Mouse (Mus musculus) C2C12 (cell line): ENCODE data around the gene Zdhhc1. TPM values are rescaled to one million over a fixed set of nuclear protein-coding genes. Genes with fewer than 3 reads are reported as not detected.

ENCODE experiments used
- H3K27me3 ChIP-seq: one replicate; pipeline ENCODE4 v1.6.1; 2011; ENCODE audit not compliant: control insufficient read depth, insufficient read depth, insufficient read length
- H3K36me3 ChIP-seq: one replicate; pipeline ENCODE4 v1.6.1; 2011; ENCODE audit not compliant: control insufficient read depth, insufficient read depth
- H3K4me3 ChIP-seq: one replicate; pipeline ENCODE4 v1.5.1; 2011; ENCODE audit warnings: mild to moderate bottlenecking, control low read depth; ENCODE audit not compliant: poor library complexity, insufficient read depth, severe bottlenecking
- H3K79me2 ChIP-seq: one replicate; pipeline ENCODE4 v1.6.1; 2011; ENCODE audit not compliant: control insufficient read depth, insufficient read depth
- H3K79me3 ChIP-seq: one replicate; pipeline ENCODE4 v1.6.1; 2011; ENCODE audit warnings: low read depth, control low read depth
- H3ac ChIP-seq: one replicate; pipeline ENCODE3; 2011; ENCODE audit warnings: low read depth; ENCODE audit not compliant: control insufficient read depth, insufficient read length
- CEBPB ChIP-seq: IDR thresholded peaks from one replicate; pipeline ENCODE4 v1.6.1; 2011; ENCODE audit warnings: low read depth, mild to moderate bottlenecking, control low read depth, moderate library complexity
- CTCF ChIP-seq: IDR thresholded peaks from one replicate; pipeline ENCODE4 v1.5.1; 2011; ENCODE audit not compliant: control insufficient read depth, insufficient read depth, insufficient read length
- FOSL1 ChIP-seq: IDR thresholded peaks from one replicate; pipeline ENCODE4 v1.8.0; 2011; ENCODE audit warnings: mild to moderate bottlenecking, low read length; ENCODE audit not compliant: poor library complexity, insufficient read depth, severe bottlenecking
- MAX ChIP-seq: IDR thresholded peaks from one replicate; pipeline ENCODE4 v1.6.1; 2011; ENCODE audit warnings: mild to moderate bottlenecking, control low read depth
- MYOD1 ChIP-seq: IDR thresholded peaks from one replicate; pipeline ENCODE4 v1.6.1; 2011; ENCODE audit warnings: low read depth; ENCODE audit not compliant: control insufficient read depth, insufficient read length
- MYOG ChIP-seq: IDR thresholded peaks from one replicate; pipeline ENCODE4 v1.6.1; 2011; ENCODE audit not compliant: control insufficient read depth, insufficient read length; ENCODE audit errors: extremely low read depth
- USF1 ChIP-seq: IDR thresholded peaks from one replicate; pipeline ENCODE4 v1.6.1; 2011; ENCODE audit warnings: low read depth, mild to moderate bottlenecking, control low read depth, moderate library complexity
- polyA plus RNA-seq: library from polyadenylated mRNA; unstranded; fragments of >200 nt; fragmentation: generic; extraction: Trizol; gene quantifications from one replicate; pipeline ENCODE4 v1.2.1, GENCODE M21; 2012; ENCODE audit warnings: missing spikeins

Zdhhc1 gene
- polyA plus RNA-seq, 1 experiment = 8.8 TPM

DNA sequence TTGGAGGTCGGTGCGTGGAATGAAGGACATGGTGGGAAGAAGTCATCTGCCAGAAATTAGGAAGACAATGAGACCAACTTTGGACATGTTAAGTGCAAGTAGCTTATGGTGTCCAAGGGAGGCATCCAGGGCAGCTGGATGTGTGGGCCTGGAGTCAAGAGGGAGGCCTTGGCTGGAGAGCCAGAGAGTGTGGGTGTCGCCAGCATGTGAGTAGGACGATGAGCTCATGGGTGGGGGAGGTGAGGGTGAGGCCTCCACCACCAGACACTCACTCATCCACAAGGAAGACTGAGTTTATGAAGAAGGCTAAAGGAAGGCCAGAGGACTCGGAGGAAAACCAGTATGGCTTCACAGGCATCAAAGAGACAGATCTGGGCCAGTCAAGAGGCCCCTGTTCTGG is 18.0 kb upstream of the Zdhhc1 start:
- Histone ChIP-seq H3K79me2 (no peaks in the 10 kb centered on the region), H3K27me3 (no peaks in the 10 kb centered on the region), H3K4me3 (no peak overlapping the region), H3K79me3 (no peaks in the 10 kb centered on the region), H3ac (no peak overlapping the region), H3K36me3 (no peaks in the 10 kb centered on the region)
- TF ChIP-seq MYOG (no peak), FOSL1 (no peak), MYOD1 (no peak), USF1 (no peak), MAX (no peak), CEBPB (no peak), CTCF (no peak)

DNA sequence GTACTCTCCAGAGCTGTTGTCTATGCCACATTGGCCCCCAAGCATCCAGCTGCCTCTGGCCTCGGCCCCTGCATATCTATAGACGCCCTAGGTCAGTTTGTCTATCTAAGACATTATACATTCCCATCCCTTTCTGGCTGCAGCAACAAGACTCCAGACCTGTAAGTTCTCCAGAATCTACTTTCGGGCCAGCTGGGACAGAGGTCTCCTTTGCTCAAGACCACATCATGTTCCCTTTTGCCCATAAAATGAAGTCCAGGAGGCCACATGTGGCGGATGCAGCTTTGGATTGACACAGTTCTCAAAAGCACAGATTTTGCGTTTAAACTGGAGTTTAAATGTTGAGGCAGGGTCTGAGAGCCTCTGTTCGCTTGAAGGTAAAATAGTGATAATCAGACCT is 17.5 kb upstream of the Zdhhc1 start:
- no peak for TF ChIP-seq CEBPB
- no peak for TF ChIP-seq CTCF
- no peak for TF ChIP-seq USF1
- TF ChIP-seq MAX = no peak
- TF ChIP-seq MYOD1 = no peak
- no peak for TF ChIP-seq MYOG
- no peak for TF ChIP-seq FOSL1
- no peak overlapping the region for H3ac ChIP-seq
- H3K4me3 ChIP-seq = no peak overlapping the region
- no peaks in the 10 kb centered on the region for H3K79me2 ChIP-seq
- H3K36me3 ChIP-seq = no peaks in the 10 kb centered on the region
- H3K79me3 ChIP-seq = no peaks in the 10 kb centered on the region
- no peaks in the 10 kb centered on the region for H3K27me3 ChIP-seq

DNA sequence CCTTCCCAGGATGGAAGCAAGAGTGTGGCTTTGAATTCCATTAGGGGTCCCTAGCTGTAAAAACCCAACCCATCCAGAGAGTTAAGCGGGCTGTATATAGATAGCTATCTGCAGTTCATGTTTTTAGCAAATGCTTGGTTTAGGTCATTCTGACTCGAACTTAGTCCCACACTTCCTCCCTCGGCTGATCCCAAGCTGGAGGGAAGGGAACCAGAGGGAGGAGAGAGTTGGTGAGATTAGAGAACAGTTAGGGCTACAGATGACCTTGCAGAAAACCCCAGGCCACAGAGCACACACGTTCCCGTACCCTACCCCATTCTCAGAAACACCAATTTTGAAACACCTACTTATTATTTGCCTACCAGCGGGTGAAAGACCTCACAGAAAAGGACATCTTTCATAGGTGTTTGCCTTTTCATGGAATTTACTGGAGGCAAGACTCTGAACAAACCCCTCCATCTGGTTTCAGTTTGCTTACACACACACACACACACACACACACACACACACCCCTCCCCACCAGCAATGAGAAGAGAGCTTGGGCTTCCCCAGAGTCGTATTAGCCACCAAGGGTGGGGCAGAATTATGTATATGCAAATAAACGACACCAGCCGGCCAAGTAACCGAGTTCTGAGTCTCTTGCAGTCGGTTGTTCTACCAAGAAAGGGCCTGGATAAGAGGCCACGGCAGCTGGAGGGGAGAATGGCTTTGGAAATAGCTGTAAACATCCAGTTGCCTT is 13.5 kb upstream of the Zdhhc1 start:
- Histone ChIP-seq H3ac (no peak overlapping the region), H3K36me3 (no peaks in the 10 kb centered on the region), H3K79me3 (no peaks in the 10 kb centered on the region), H3K27me3 (no peaks in the 10 kb centered on the region), H3K4me3 (no peak overlapping the region), H3K79me2 (no peaks in the 10 kb centered on the region)
- TF ChIP-seq MYOD1 = no peak
- no peak for TF ChIP-seq CEBPB
- no peak for TF ChIP-seq MAX
- TF ChIP-seq USF1 = no peak
- TF ChIP-seq FOSL1 = no peak
- no peak for TF ChIP-seq CTCF
- no peak for TF ChIP-seq MYOG

DNA sequence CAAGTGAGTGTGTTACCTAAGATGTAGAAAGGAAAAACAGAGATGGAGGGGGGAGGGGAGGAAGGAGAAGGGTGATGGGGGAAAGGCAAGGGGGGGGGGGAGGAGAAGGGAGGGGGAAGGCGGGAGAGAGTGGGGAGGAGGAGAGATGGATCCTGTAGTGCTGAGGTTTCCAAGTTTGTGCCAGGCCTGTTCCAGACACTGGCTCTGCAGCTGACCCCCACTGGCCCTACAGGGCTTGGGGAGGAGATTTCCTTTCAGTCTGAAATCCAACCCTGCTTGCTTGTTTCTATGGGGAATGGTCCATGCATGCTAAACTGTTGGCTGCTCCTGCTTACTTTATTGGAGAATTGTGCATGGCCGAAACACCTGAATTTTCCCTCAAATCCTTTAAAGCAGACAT is 12.1 kb upstream of the Zdhhc1 start:
- Histone ChIP-seq H3K27me3 (no peaks in the 10 kb centered on the region), H3K79me2 (no peaks in the 10 kb centered on the region), H3ac (no peak overlapping the region), H3K79me3 (no peaks in the 10 kb centered on the region), H3K36me3 (no peaks in the 10 kb centered on the region), H3K4me3 (no peak overlapping the region)
- TF ChIP-seq MAX = no peak
- TF ChIP-seq CEBPB = no peak
- no peak for TF ChIP-seq CTCF
- TF ChIP-seq USF1 = no peak
- TF ChIP-seq FOSL1 = no peak
- no peak for TF ChIP-seq MYOD1
- TF ChIP-seq MYOG = no peak

DNA sequence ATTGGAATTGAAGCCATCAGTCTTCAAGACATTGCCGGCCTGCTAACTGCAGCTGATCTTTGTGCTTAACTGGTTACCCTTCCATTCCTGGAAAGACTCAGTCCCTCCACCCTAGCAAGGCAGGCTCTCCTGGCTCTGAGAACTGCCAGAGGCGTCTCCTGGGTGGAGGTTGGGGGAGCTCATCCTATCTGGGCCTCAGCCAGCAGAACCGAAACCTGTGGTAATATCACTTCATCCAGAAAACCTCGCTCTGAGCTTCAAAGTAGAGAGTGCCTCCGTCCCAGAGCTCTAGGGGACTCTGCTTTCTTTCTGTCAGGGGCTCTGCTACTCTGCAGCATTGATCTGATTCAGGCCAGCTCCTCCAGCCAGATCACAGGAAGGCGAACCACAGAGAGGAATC is 10.3 kb upstream of the Zdhhc1 start:
- no peaks in the 10 kb centered on the region for H3K27me3 ChIP-seq
- H3K79me3 ChIP-seq = no peaks in the 10 kb centered on the region
- H3K36me3 ChIP-seq = no peaks in the 10 kb centered on the region
- no peaks in the 10 kb centered on the region for H3K79me2 ChIP-seq
- TF ChIP-seq MYOD1 (no peak), CEBPB (no peak), USF1 (no peak), FOSL1 (no peak), MAX (no peak), CTCF (no peak)
- no peak overlapping the region for H3ac ChIP-seq
- no peak overlapping the region for H3K4me3 ChIP-seq

DNA sequence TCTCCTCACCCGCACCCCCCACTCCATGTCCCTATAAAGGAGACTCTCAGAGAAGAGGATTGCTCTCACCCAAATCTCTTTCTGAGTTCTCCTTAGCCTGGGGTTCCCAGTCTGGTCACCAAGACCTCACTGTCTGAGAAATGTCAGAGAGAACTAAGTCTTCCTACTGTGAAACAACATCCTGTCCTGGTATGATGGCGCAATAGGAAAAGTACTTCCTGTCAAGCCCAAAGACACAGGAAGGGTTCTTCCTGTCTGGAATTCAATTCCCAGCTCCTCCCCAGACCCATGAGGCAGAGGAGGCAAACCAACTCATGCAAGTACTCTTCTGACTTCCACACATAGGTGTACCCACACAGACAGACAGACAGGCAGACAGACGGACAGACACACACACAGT is 7.9 kb upstream of the Zdhhc1 start:
- Histone ChIP-seq H3ac (no peak overlapping the region), H3K36me3 (no peaks in the 10 kb centered on the region), H3K79me2 (no peaks in the 10 kb centered on the region), H3K4me3 (no peak overlapping the region), H3K27me3 (no peaks in the 10 kb centered on the region), H3K79me3 (no peaks in the 10 kb centered on the region)
- TF ChIP-seq MYOG = no peak
- no peak for TF ChIP-seq MYOD1
- peak; percentile 89 for TF ChIP-seq CEBPB
